Mouse (Mus musculus) induced T-regulatory cell, adult 2 months (primary cell): ENCODE results near the gene Gcc2.
"Not testable (repeated sequence)": the region's sequence is repeated elsewhere in the genome, so short reads cannot be mapped to it uniquely, and the experiment has no call there.

ENCODE experiments used
- DNase-seq: peaks from one replicate; pipeline ENCODE4 v3.0.0-alpha.2; 2012; ENCODE audit warnings: low read depth

Gcc2 gene

GRCm38 (mm10) chr10:58255213-58255892, at the start of gene Gcc2:
Gcc2 (plus strand) TSS chr10:58255497.
- DNase-seq, result peak; percentile 96

DNA sequence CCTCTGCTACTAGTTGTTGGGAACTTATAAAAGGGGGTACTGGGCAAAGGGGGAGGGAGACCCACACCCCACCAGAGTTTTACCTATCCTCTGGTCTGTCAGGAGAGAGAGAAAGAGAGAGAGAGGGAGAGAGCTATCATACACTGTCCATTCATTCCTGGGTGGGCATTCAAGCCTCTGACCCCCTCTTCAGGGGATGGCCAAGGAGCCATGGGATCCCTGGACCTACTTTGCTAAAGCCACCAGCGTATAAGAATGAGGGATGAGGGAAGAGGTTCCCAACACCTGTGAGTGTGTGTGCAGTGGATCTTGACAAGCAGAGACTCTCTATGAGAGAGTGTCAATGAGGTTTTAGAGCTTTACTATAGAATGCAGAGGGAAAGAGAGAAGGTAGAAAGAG, 49.3 kb upstream of the Gcc2 start:
- DNase-seq, result no peak

GRCm38 (mm10) chr10:58206639-58207404, 48.5 kb upstream of the Gcc2 start:
- no peak for DNase-seq

DNA sequence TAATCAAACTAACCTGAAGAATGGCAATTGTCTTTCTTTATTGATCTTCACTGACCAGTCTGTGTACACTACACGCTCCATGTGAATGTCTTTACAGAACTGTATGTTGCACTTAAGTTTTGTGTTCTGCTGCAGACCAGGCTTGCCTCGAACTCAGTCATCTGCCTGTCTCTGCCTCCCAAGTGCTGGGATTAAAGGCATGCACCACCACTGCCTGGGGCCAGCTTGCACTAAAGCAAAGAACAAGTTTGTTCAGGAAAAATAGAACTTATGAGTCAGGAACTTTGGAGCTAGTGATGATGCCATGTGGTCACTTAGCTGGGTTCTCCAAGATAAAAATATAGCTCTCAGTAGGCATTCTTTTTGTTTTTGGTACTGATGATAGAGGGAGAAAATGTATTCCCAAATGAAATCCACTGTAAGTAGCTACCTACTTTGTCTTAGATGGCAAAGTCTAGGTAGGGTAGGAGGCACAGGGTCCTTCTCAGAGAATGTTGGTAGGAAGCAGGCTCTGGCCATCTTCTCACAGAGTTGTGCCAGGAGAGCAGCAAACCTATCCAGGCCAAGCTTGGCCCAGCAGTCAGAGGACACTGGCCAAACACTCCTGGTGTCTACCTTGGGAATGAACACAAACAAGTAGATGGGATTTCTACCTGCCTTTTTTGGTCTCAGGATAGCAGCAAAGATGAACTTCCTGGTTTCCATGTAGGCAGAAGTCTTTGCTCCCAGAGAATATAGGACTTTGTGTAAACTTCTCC, 45.4 kb upstream of the Gcc2 start:
- DNase-seq, result no peak

DNA sequence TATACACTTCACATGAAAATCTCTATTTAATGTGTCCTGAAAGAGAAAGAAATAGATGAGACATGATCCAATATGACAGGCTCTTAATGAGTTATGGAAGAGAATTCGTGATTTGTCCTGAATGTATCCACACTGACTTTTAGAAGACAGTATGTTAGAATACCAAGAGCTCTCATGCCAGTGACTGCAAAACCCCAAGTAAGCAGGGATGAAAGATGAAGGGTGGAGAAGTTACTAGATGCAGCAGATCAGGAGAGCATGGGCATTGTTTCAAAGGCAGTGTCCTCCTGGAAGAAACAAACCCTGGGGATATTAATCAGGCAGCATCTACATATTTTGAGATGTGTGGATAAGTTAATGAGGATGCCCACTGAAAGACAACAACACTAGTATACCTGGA, 44.8 kb upstream of the Gcc2 start:
- no peak for DNase-seq

GRCm38 (mm10) chr10:58211213-58211612, 44.1 kb upstream of the Gcc2 start:
- no peak for DNase-seq

DNA sequence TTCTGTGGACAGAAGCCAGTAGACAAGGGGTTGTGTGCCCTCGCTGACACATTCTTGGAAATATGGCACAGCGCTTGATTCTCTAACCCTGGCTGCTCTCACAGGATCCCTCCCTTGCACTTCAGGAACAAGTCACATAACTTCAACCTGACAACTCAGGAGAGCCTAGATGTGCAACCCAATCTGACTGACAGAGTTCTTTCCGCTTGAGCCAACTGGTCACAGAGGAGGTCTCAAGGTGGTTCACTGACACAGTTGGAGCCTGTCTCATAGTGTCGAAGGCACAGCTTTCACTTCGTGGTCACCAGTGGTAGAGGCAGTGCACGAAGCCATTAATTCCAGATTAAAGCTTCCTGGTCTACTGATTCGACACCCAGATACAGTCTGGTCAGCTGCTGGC, 43.1 kb upstream of the Gcc2 start:
- DNase-seq, result no peak

DNA sequence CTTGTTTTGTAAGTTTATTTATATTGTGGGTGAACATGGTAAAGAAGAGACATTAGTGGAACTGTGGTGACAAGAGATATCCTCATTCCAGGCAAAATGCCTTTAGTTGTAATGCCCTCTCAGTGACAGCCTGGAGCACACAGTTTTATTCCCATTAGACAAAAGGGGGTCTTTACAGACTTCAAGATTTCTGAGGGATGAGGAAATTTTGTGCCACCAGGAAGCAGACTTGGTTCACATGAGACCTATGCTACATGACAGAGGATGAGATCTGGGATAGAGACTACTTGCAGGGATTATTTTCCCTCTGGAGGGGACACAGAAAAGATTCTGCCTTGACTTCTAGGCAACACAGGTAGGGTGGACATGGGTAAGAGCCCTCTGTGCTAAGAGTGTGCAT, 40.8 kb upstream of the Gcc2 start:
- no peak for DNase-seq

DNA sequence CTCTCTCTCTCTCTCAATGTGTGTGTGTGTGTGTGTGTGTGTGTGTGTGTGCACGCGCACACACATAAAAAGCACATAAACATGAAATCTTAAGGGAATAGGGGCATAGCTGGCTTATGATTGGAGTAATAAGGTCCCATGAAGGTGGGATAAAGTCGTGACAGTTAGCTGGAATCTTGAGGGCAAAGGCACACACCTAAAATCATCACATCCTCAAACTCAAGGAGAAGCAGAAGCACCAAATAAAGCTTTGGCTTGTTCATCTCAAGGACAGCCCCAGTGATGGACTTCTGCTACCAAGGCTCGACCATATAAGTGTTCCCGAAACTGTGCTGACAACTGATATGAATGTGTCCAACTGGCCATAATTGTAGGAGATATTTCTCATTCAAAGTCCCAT, 40.4 kb upstream of the Gcc2 start:
- no peak for DNase-seq

- DNase-seq, result no peak
These were observed 39.9 kb upstream of the Gcc2 start for GRCm38 (mm10) chr10:58215353-58215752.

- no peak for DNase-seq
These were observed 37.9 kb upstream of the Gcc2 start for GRCm38 (mm10) chr10:58217366-58217765.

GRCm38 (mm10) chr10:58220726-58221125, 34.6 kb upstream of the Gcc2 start:
- DNase-seq, result no peak

DNA sequence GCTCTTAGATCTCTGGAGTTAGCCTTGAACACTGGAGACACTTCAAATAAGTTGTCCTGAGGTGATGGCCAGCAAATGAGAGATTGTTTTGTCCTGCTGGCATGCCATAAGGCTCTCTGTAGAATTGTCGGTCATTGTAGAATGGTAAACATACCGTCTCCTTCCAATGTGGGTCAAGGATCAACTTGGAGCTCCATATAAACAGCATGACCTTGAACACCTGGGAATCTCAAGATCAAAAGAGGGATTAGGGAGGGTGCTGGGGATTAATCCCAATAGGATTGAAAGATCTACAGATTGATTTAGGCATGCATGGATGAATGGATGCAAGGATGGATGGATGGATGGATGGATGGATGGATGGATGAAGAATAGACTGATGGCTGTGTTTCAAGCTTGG, 33.7 kb upstream of the Gcc2 start:
- not testable (repeated sequence) for DNase-seq

DNA sequence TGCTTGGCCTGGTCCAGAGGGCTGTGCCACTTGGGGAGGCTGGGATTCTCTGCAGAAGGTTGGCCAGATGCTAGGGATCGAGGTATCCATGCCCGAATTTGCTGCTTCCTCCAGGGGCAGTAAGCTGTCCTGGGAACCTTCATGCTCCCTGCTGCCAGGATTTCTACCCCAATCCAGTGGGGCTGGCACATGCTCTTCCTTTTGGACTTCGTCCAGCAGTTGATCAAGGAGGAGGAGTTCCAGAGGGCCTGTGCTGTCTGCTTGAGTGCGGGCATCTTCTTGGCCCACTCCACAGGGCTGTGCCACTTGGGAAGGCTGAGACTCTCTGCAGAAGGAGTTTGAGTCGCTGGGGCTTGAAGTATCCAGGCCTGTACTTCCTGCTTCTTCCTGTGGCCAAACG, 32.1 kb upstream of the Gcc2 start:
- DNase-seq, result not testable (repeated sequence)

GRCm38 (mm10) chr10:58223972-58224805, 31.1 kb upstream of the Gcc2 start:
- DNase-seq, result peak; percentile 15

GRCm38 (mm10) chr10:58224827-58225785, 30.2 kb upstream of the Gcc2 start, which contains the start of gene AW822073:
AW822073 (minus strand) TSS chr10:58224930.
- not testable (repeated sequence) for DNase-seq

GRCm38 (mm10) chr10:58226357-58226756, 28.9 kb upstream of the Gcc2 start:
- not testable (repeated sequence) for DNase-seq

GRCm38 (mm10) chr10:58227798-58228197, 27.5 kb upstream of the Gcc2 start:
- DNase-seq, result not testable (repeated sequence)

GRCm38 (mm10) chr10:58230021-58230420, 25.3 kb upstream of the Gcc2 start:
- DNase-seq, result not testable (repeated sequence)

GRCm38 (mm10) chr10:58231088-58231487, 24.2 kb upstream of the Gcc2 start:
- not testable (repeated sequence) for DNase-seq
